Mouse (Mus musculus): ENCODE results near the gene Gpr180.

Gpr180 gene

GRCm38 (mm10) chr14:118212188-118212804 is 75.3 kb downstream of the Gpr180 start:
- no peak for DNase-seq

Measured in right cerebral cortex, postnatal 25 days (tissue).